Mouse (Mus musculus): ENCODE results near the gene Fscn2.

DNA sequence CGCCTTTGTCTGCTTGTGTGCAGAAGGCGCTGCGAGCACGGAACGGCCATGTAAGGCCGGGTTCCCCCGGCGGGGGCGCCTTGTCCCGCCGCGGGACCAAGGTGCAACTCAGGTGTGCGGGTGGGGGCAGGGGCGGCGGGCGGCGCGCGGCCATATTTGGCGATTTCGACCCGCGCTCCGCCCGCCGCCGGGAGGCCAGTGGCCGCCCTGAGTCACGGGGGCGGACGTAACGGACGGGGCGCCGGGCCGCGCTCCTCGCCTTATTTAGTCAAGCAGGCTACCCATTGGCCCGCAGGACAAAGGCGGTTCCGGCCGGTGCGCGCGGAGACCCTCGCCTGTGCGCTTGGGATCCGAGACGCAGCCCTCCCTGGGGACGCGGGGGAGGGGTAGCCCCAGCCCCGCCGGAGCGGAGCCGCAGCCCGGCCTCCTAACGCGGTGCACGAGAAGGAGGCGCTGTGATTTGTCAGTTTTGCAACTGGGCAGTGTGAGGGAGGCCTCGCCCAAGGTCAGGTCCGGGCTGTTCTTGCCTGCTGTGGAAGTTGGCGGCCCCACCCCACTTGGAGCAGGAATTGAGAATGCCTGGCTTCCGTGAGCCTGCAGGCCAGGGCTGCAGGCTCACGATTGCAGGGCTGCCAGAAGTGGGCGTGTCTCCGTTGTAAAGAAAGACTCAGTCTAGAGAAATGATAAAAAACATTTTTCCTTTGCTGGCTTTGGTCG is 11.2 kb upstream of the Fscn2 start:
- peak; percentile 46 for TF ChIP-seq CTCF (IDR thresholded peaks at IDR 0.05; ENCODE audit: low read depth)
- no peak for TF ChIP-seq EP300 (optimal IDR thresholded peaks at IDR 0.05)

All from stomach, postnatal 0 days (tissue).